8 mouse cellular contexts compared by ENCODE assay signal in the genomic region with DNA sequence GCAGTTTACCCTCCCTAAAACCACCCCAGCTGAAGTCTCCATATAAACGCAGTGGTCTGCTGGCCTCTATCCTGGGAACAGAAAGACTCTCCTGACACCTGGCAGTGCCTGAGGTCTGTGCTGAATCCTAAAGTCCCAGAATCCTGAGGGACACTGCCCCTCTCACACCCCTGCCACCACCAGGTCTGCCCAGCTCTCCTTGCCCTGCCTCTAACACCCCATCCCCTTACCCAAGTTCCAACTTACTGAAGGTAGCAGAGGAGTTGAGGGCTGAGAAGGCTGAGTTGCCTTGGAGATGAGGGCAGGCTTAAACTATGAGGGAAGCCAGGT. TPM values are rescaled to one million over a fixed set of nuclear protein-coding genes. Genes with fewer than 3 reads are reported as not detected.
DNase-seq lines count a peak whose midpoint lies in the region; ATAC-seq and TF ChIP-seq lines count a peak whose summit lies in the region.
"Had no signal": no experiment of that assay in that cellular context is flagged by ENCODE, and none has a peak within 500 bp of the region (broad histone marks: within the 10 kb centered on the region; RNA-seq: fewer than 3 reads in every experiment).

No protein-coding gene starts in this region.

- no peak overlapping the region for H3K4me3 ChIP-seq in liver, embryonic 12.5 days
- no peak overlapping the region for H3K4me3 ChIP-seq in liver, postnatal 0 days (ENCODE audit: low read depth, low read length)
- peak overlapping the region; percentile 29 for H3K4me3 ChIP-seq in forebrain, embryonic 11.5 days (ENCODE audit: low read depth, low read length)
- H3K4me3 ChIP-seq in intestine, embryonic 14.5 days (ENCODE audit: low read depth, low read length), result peak overlapping the region; percentile 31
- peak overlapping the region; percentile 53 for H3K4me3 ChIP-seq in olfactory bulb, adult 2 months (ENCODE audit: insufficient read depth, low read depth, low read length)

- H3K4me1 ChIP-seq in liver, embryonic 12.5 days, result peaks cover 12% of the 10 kb centered on the region
- H3K4me1 ChIP-seq in liver, postnatal 0 days (ENCODE audit: insufficient read depth), result peaks cover 5% of the 10 kb centered on the region; the same call in 1 of the 2 replicates
- peaks cover 29% of the 10 kb centered on the region for H3K4me1 ChIP-seq in forebrain, embryonic 11.5 days (replicated peaks; ENCODE audit: control insufficient read depth, insufficient read depth, low read length)
- H3K4me1 ChIP-seq in intestine, embryonic 14.5 days (replicated peaks; ENCODE audit: control insufficient read depth, insufficient read depth, low read length), result peaks cover 30% of the 10 kb centered on the region
- peaks cover 39% of the 10 kb centered on the region for H3K4me1 ChIP-seq in olfactory bulb, adult 2 months (ENCODE audit: control insufficient read depth, insufficient read depth, low read length)

- no peak overlapping the region for H3K9ac ChIP-seq in liver, embryonic 12.5 days
- no peak overlapping the region for H3K9ac ChIP-seq in liver, postnatal 0 days (replicated peaks)
- H3K9ac ChIP-seq in forebrain, embryonic 11.5 days (ENCODE audit: low read length), result peak overlapping the region; percentile 73
- H3K9ac ChIP-seq in intestine, embryonic 14.5 days (ENCODE audit: low read length), result peak overlapping the region; percentile 27

- TF ChIP-seq CTCF in liver, postnatal 0 days (IDR thresholded peaks at IDR 0.05; ENCODE audit: low read depth), result no peak
- no peak for TF ChIP-seq CTCF in olfactory bulb, adult 2 months (IDR thresholded peaks at IDR 0.05; ENCODE audit: insufficient read depth, low read depth, low read length)

- H3K4me2 ChIP-seq in liver, embryonic 12.5 days, result 0 out of 2 replicates have a peak overlapping the region, but pooled peaks have one; percentile 27
- H3K4me2 ChIP-seq in liver, postnatal 0 days (ENCODE audit: low read depth, low read length), result no peak overlapping the region
- peak overlapping the region; percentile 64 for H3K4me2 ChIP-seq in forebrain, embryonic 11.5 days (ENCODE audit: low read depth, low read length, severe bottlenecking)
- H3K4me2 ChIP-seq in intestine, embryonic 14.5 days (ENCODE audit: low read length), result peak overlapping the region; percentile 58

- H3K36me3 ChIP-seq in liver, embryonic 12.5 days, result peaks cover 3% of the 10 kb centered on the region; the same call in 1 of the 2 replicates
- no peaks in the 10 kb centered on the region for H3K36me3 ChIP-seq in liver, postnatal 0 days (replicated peaks; ENCODE audit: insufficient read depth, low read length)
- peaks cover 27% of the 10 kb centered on the region for H3K36me3 ChIP-seq in forebrain, embryonic 11.5 days (ENCODE audit: control insufficient read depth, insufficient read depth, low read length)
- peaks cover 21% of the 10 kb centered on the region for H3K36me3 ChIP-seq in intestine, embryonic 14.5 days (ENCODE audit: control insufficient read depth, insufficient read depth, low read length)

- no peaks in the 10 kb centered on the region for H3K9me3 ChIP-seq in liver, embryonic 12.5 days (replicated peaks)
- no peaks in the 10 kb centered on the region for H3K9me3 ChIP-seq in liver, postnatal 0 days (ENCODE audit: low read length)
- no peaks in the 10 kb centered on the region for H3K9me3 ChIP-seq in forebrain, embryonic 11.5 days (ENCODE audit: control insufficient read depth, low read length)
- H3K9me3 ChIP-seq in intestine, embryonic 14.5 days (ENCODE audit: control insufficient read depth, low read length), result peaks cover 4% of the 10 kb centered on the region; the same call in 1 of the 2 replicates

- ATAC-seq in liver, embryonic 12.5 days, result no peak
- no peak for ATAC-seq in liver, postnatal 0 days
- no peak; the same call in none of the 2 replicates for ATAC-seq in forebrain, embryonic 11.5 days (replicated peaks; ENCODE audit: low FRiP score)
- peak; percentile 21; the same call in 1 of the 2 replicates for ATAC-seq in intestine, embryonic 14.5 days (replicated peaks; ENCODE audit: low FRiP score, low TSS enrichment, low read depth)

- DNase-seq in liver, postnatal 0 days, result no peak
- no peak for DNase-seq in forebrain, embryonic 11.5 days (ENCODE audit: low spot score)
- DNase-seq in intestine, embryonic 14.5 days (ENCODE audit: low spot score), result no peak
- no peak for DNase-seq in adrenal gland, adult 8-10 months
- no peak for DNase-seq in adrenal gland, postnatal 4 days (ENCODE audit: low spot score in 2 of 2)

- peaks cover 79% of the 10 kb centered on the region for H3K27me3 ChIP-seq in liver, embryonic 12.5 days (replicated peaks)
- peaks cover 49% of the 10 kb centered on the region for H3K27me3 ChIP-seq in liver, postnatal 0 days (ENCODE audit: insufficient read depth, low read length)
- H3K27me3 ChIP-seq in forebrain, embryonic 11.5 days (ENCODE audit: control insufficient read depth, insufficient read depth, low read length), result no peaks in the 10 kb centered on the region
- no peaks in the 10 kb centered on the region for H3K27me3 ChIP-seq in intestine, embryonic 14.5 days (replicated peaks; ENCODE audit: control insufficient read depth, insufficient read depth, low read length)

- TF ChIP-seq POLR2A in olfactory bulb, adult 2 months (IDR thresholded peaks at IDR 0.05; ENCODE audit: insufficient read depth, low read depth, low read length), result no peak

- no peak overlapping the region for H3K27ac ChIP-seq in liver, embryonic 12.5 days
- H3K27ac ChIP-seq in liver, postnatal 0 days (ENCODE audit: low read depth), result no peak overlapping the region
- H3K27ac ChIP-seq in forebrain, embryonic 11.5 days (ENCODE audit: low read depth, low read length), result peak overlapping the region; percentile 96
- H3K27ac ChIP-seq in intestine, embryonic 14.5 days (ENCODE audit: low read depth), result peak overlapping the region; percentile 86
- peak overlapping the region; percentile 91 for H3K27ac ChIP-seq in olfactory bulb, adult 2 months (ENCODE audit: insufficient read depth, low read depth, low read length)

- no peak for TF ChIP-seq EP300 in liver, postnatal 0 days (IDR thresholded peaks at IDR 0.05; ENCODE audit: low read depth)

- WGBS in liver, embryonic 12.5 days (ENCODE audit: insufficient replicate concordance), result 17% methylated on average over 1 of the region's 1 CpGs
- 16% methylated on average over 1 of the region's 1 CpGs for WGBS in liver, postnatal 0 days (ENCODE audit: insufficient replicate concordance)
- 18% methylated on average over 1 of the region's 1 CpGs for WGBS in forebrain, embryonic 11.5 days
- 21% methylated on average over 1 of the region's 1 CpGs for WGBS in intestine, embryonic 14.5 days
- 7% methylated on average over 1 of the region's 1 CpGs for WGBS in olfactory bulb, adult 2 months

RNA-seq across cellular contexts. Expression of a gene that starts 7.0 kb away (rescaled TPM):
- polyA plus RNA-seq in liver, embryonic 12.5 days (2016; fragmentation: Nextera tagmentation; extraction: Ambion mirVana), result 5.7 and 6.1 TPM in 2 replicates
- 2.2 and 2.3 TPM in 2 replicates for polyA plus RNA-seq in liver, postnatal 0 days (2015; fragmentation: Nextera tagmentation; extraction: Ambion mirVana)
- polyA plus RNA-seq in forebrain, embryonic 11.5 days (2014; fragmentation: Nextera tagmentation; extraction: Ambion mirVana), result 130 and 144 TPM in 2 replicates
- 44.6 and 45.1 TPM in 2 replicates for polyA plus RNA-seq in intestine, embryonic 14.5 days (2014; fragmentation: Nextera tagmentation; extraction: Ambion mirVana)
- polyA plus RNA-seq in olfactory bulb, adult 2 months (2012; ENCODE audit: insufficient read depth, insufficient read length, low replicate concordance, missing spikeins), result not detected in 2 replicates
- 10 to 100 TPM; 40.1 to 81.5 (median 56.4) TPM for total RNA-seq in adrenal gland, adult 8-10 months (2022)
- 10 to 100 TPM; 55.9 to 65.9 TPM for total RNA-seq in adrenal gland, postnatal 4 days (2021)

RNA-seq across cellular contexts. Expression of a gene that starts 23.9 kb away (rescaled TPM):
- polyA plus RNA-seq in liver, embryonic 12.5 days (2016; fragmentation: Nextera tagmentation; extraction: Ambion mirVana), result 38.3 and 44.0 TPM in 2 replicates
- 14.1 and 15.2 TPM in 2 replicates for polyA plus RNA-seq in liver, postnatal 0 days (2015; fragmentation: Nextera tagmentation; extraction: Ambion mirVana)
- 41.2 and 47.4 TPM in 2 replicates for polyA plus RNA-seq in forebrain, embryonic 11.5 days (2014; fragmentation: Nextera tagmentation; extraction: Ambion mirVana)
- 47.2 and 49.9 TPM in 2 replicates for polyA plus RNA-seq in intestine, embryonic 14.5 days (2014; fragmentation: Nextera tagmentation; extraction: Ambion mirVana)
- not detected in 2 replicates for polyA plus RNA-seq in olfactory bulb, adult 2 months (2012; ENCODE audit: insufficient read depth, insufficient read length, low replicate concordance, missing spikeins)
- 10 to 100 TPM; 23.5 to 30.6 (median 24.6) TPM for total RNA-seq in adrenal gland, adult 8-10 months (2022)
- 10 to 100 TPM; 30.1 to 31.4 TPM for total RNA-seq in adrenal gland, postnatal 4 days (2021)

RNA-seq across cellular contexts. Expression of a gene that starts 30.0 kb away (rescaled TPM):
- polyA plus RNA-seq in liver, embryonic 12.5 days (2016; fragmentation: Nextera tagmentation; extraction: Ambion mirVana), result 10.7 and 11.8 TPM in 2 replicates
- polyA plus RNA-seq in liver, postnatal 0 days (2015; fragmentation: Nextera tagmentation; extraction: Ambion mirVana), result 4.6 and 5.0 TPM in 2 replicates
- 16.2 and 19.5 TPM in 2 replicates for polyA plus RNA-seq in forebrain, embryonic 11.5 days (2014; fragmentation: Nextera tagmentation; extraction: Ambion mirVana)
- polyA plus RNA-seq in intestine, embryonic 14.5 days (2014; fragmentation: Nextera tagmentation; extraction: Ambion mirVana), result 16.0 and 18.1 TPM in 2 replicates
- polyA plus RNA-seq in olfactory bulb, adult 2 months (2012; ENCODE audit: insufficient read depth, insufficient read length, low replicate concordance, missing spikeins), result not detected in 2 replicates
- total RNA-seq in adrenal gland, adult 8-10 months (2022), result 10 to 100 TPM; 30.9 to 60.3 (median 45.3) TPM
- 10 to 100 TPM; 57.7 to 61.0 TPM for total RNA-seq in adrenal gland, postnatal 4 days (2021)

RNA-seq across cellular contexts. Expression of a gene that starts 53.9 kb away (rescaled TPM):
- polyA plus RNA-seq in liver, embryonic 12.5 days (2016; fragmentation: Nextera tagmentation; extraction: Ambion mirVana), result 0.05 TPM in 1 of 2 replicates, not detected in the other
- polyA plus RNA-seq in liver, postnatal 0 days (2015; fragmentation: Nextera tagmentation; extraction: Ambion mirVana), result not detected in 2 replicates
- polyA plus RNA-seq in forebrain, embryonic 11.5 days (2014; fragmentation: Nextera tagmentation; extraction: Ambion mirVana), result 0.07 and 0.13 TPM in 2 replicates
- polyA plus RNA-seq in intestine, embryonic 14.5 days (2014; fragmentation: Nextera tagmentation; extraction: Ambion mirVana), result 0.39 and 0.77 TPM in 2 replicates
- not detected in 2 replicates for polyA plus RNA-seq in olfactory bulb, adult 2 months (2012; ENCODE audit: insufficient read depth, insufficient read length, low replicate concordance, missing spikeins)
- total RNA-seq in adrenal gland, adult 8-10 months (2022), result not detected
- total RNA-seq in adrenal gland, postnatal 4 days (2021), result under 1 TPM in 1 of 2 experiments, not detected in 1; 0.11 TPM
- total RNA-seq: left cerebral cortex, postnatal 25 days had no signal

Comparison
In these comparisons a context has a peak if more than half of its experiments do, and no peak if none do; other contexts are left out.
1. H3K27ac ChIP-seq: peak in forebrain, embryonic 11.5 days (single experiment), intestine, embryonic 14.5 days (single experiment) and olfactory bulb, adult 2 months (single experiment); none in liver, embryonic 12.5 days (single experiment) and liver, postnatal 0 days (single experiment).
2. H3K4me3 ChIP-seq: peak in forebrain, embryonic 11.5 days (single experiment), intestine, embryonic 14.5 days (single experiment) and olfactory bulb, adult 2 months (single experiment); none in liver, embryonic 12.5 days (single experiment) and liver, postnatal 0 days (single experiment).
3. H3K9ac ChIP-seq: peak in forebrain, embryonic 11.5 days (single experiment) and intestine, embryonic 14.5 days (single experiment); none in liver, embryonic 12.5 days (single experiment) and liver, postnatal 0 days (single experiment).
4. RNA of a gene that starts 23.9 kb away (polyA plus RNA-seq): 47.2 to 49.9 TPM in intestine, embryonic 14.5 days, 38.3 to 44.0 TPM in liver, embryonic 12.5 days, 41.2 to 47.4 TPM in forebrain, embryonic 11.5 days and 14.1 to 15.2 TPM in liver, postnatal 0 days; not detected in olfactory bulb, adult 2 months; every median in the first group is over 10 times any median in the second.